Mouse (Mus musculus) hindbrain, embryonic 15.5 days (tissue): ENCODE measurements around the gene BC049352. TPM values are rescaled to one million over a fixed set of nuclear protein-coding genes. Genes with fewer than 3 reads are reported as not detected.

Source experiments
- ATAC-seq: fragments of 200-750 bp; cut with Nextera tagmentation; 2 replicates; pipeline ENCODE4 v1.8.0; 2017; ENCODE audit warnings: low read depth, moderate number of reproducible peaks, moderate TSS enrichment; ENCODE audit not compliant: low FRiP score
- H3K27ac ChIP-seq: fragments of 300-500 bp; sonication (generic); replicated peaks from 2 replicates; pipeline ENCODE4 v1.5.1; 2015; ENCODE audit warnings: mild to moderate bottlenecking, inconsistent platforms
- H3K27me3 ChIP-seq: fragments of 300-500 bp; sonication (generic); 2 replicates; pipeline ENCODE4 v1.6.1; 2015; ENCODE audit warnings: control low read depth, inconsistent platforms
- H3K36me3 ChIP-seq: fragments of 300-500 bp; sonication (generic); 2 replicates; pipeline ENCODE4 v1.6.1; 2015; ENCODE audit warnings: control low read depth, inconsistent platforms
- H3K4me1 ChIP-seq: fragments of 300-500 bp; sonication (generic); replicated peaks from 2 replicates; pipeline ENCODE4 v1.6.1; 2015; ENCODE audit warnings: control low read depth, inconsistent platforms
- H3K4me2 ChIP-seq: fragments of 300-500 bp; sonication (generic); 2 replicates; pipeline ENCODE4 v1.6.1; 2015; ENCODE audit warnings: moderate library complexity, mild to moderate bottlenecking, inconsistent platforms
- H3K4me3 ChIP-seq: fragments of 300-500 bp; sonication (generic); 2 replicates; pipeline ENCODE4 v1.5.1; 2015; ENCODE audit warnings: mild to moderate bottlenecking, inconsistent platforms
- H3K9ac ChIP-seq: fragments of 300-500 bp; sonication (generic); 2 replicates; pipeline ENCODE4 v1.6.1; 2015; ENCODE audit warnings: inconsistent platforms
- H3K9me3 ChIP-seq: fragments of 300-500 bp; sonication (generic); 2 replicates; pipeline ENCODE4 v1.6.1; 2016; ENCODE audit warnings: control low read depth, inconsistent platforms
- WGBS: fragments of 180-500 bp; shearing (Covaris S2); methylation state at CpG from one replicate; pipeline ENCODE4 v1.1.7; 2015; 5-methylcytosine and 5-hydroxymethylcytosine counted together
- polyA plus RNA-seq: library from polyadenylated mRNA; unstranded; fragments of >200 nt; fragmentation: Nextera tagmentation; extraction: Ambion mirVana; gene quantifications from 2 replicates; pipeline ENCODE4 v1.2.1, GENCODE M21; 2015

The BC049352 gene
- polyA plus RNA-seq, 1 experiment from 2014 or later, result not detected

GRCm38 (mm10) chr9:45229359-45229758, 47.6 kb downstream of the BC049352 start:
- ATAC-seq, result no peak
- Histone ChIP-seq H3K9me3 (no peaks in the 10 kb centered on the region), H3K9ac (no peak overlapping the region), H3K36me3 (no peaks in the 10 kb centered on the region), H3K4me2 (no peak overlapping the region), H3K4me3 (no peak overlapping the region), H3K4me1 (no peaks in the 10 kb centered on the region), H3K27ac (no peak overlapping the region), H3K27me3 (no peaks in the 10 kb centered on the region)
- 90% methylated on average over 8 of the region's 8 CpGs for WGBS

- no peak overlapping the region for H3K9ac ChIP-seq
- no peak overlapping the region for H3K4me2 ChIP-seq
- H3K27me3 ChIP-seq, result no peaks in the 10 kb centered on the region
- no peak overlapping the region for H3K27ac ChIP-seq
- H3K9me3 ChIP-seq, result no peaks in the 10 kb centered on the region
- no peaks in the 10 kb centered on the region for H3K4me1 ChIP-seq
- WGBS, result 85% methylated on average over 6 of the region's 6 CpGs
- ATAC-seq, result no peak
- no peak overlapping the region for H3K4me3 ChIP-seq
- no peaks in the 10 kb centered on the region for H3K36me3 ChIP-seq
These were observed 53.9 kb downstream of the BC049352 start for GRCm38 (mm10) chr9:45235668-45236227.

- H3K27me3 ChIP-seq, result no peaks in the 10 kb centered on the region
- no peak overlapping the region for H3K27ac ChIP-seq
- no peak overlapping the region for H3K9ac ChIP-seq
- H3K4me3 ChIP-seq, result no peak overlapping the region
- H3K4me2 ChIP-seq, result no peak overlapping the region
- H3K36me3 ChIP-seq, result no peaks in the 10 kb centered on the region
- H3K4me1 ChIP-seq, result no peaks in the 10 kb centered on the region
- ATAC-seq, result no peak
- WGBS, result 44% methylated on average over 7 of the region's 7 CpGs
- H3K9me3 ChIP-seq, result no peaks in the 10 kb centered on the region
These were observed 54.9 kb downstream of the BC049352 start for GRCm38 (mm10) chr9:45236744-45237143.

- WGBS, result 73% methylated on average over 5 of the region's 5 CpGs
- no peak overlapping the region for H3K27ac ChIP-seq
- no peaks in the 10 kb centered on the region for H3K9me3 ChIP-seq
- H3K4me3 ChIP-seq, result no peak overlapping the region
- H3K9ac ChIP-seq, result no peak overlapping the region
- no peaks in the 10 kb centered on the region for H3K4me1 ChIP-seq
- ATAC-seq, result no peak
- H3K36me3 ChIP-seq, result no peaks in the 10 kb centered on the region
- H3K4me2 ChIP-seq, result no peak overlapping the region
- H3K27me3 ChIP-seq, result no peaks in the 10 kb centered on the region
These were observed 59.6 kb downstream of the BC049352 start for GRCm38 (mm10) chr9:45241397-45241796.

- H3K27me3 ChIP-seq, result no peaks in the 10 kb centered on the region
- no peak overlapping the region for H3K27ac ChIP-seq
- no peaks in the 10 kb centered on the region for H3K4me1 ChIP-seq
- H3K4me2 ChIP-seq, result no peak overlapping the region
- 83% methylated on average over 1 of the region's 1 CpGs for WGBS
- no peaks in the 10 kb centered on the region for H3K36me3 ChIP-seq
- no peaks in the 10 kb centered on the region for H3K9me3 ChIP-seq
- H3K9ac ChIP-seq, result no peak overlapping the region
- no peak for ATAC-seq
- no peak overlapping the region for H3K4me3 ChIP-seq
These were observed 63.6 kb downstream of the BC049352 start for GRCm38 (mm10) chr9:45245432-45245831.

- H3K4me3 ChIP-seq, result no peak overlapping the region
- no peaks in the 10 kb centered on the region for H3K27me3 ChIP-seq
- ATAC-seq, result no peak
- H3K36me3 ChIP-seq, result no peaks in the 10 kb centered on the region
- H3K4me2 ChIP-seq, result no peak overlapping the region
- no peaks in the 10 kb centered on the region for H3K4me1 ChIP-seq
- WGBS, result 91% methylated on average over 6 of the region's 6 CpGs
- no peaks in the 10 kb centered on the region for H3K9me3 ChIP-seq
- H3K27ac ChIP-seq, result no peak overlapping the region
- no peak overlapping the region for H3K9ac ChIP-seq
These were observed 64.3 kb downstream of the BC049352 start for GRCm38 (mm10) chr9:45246060-45246459.

GRCm38 (mm10) chr9:45247536-45247935, 65.7 kb downstream of the BC049352 start:
- H3K4me1 ChIP-seq, result no peaks in the 10 kb centered on the region
- no peak overlapping the region for H3K4me2 ChIP-seq
- H3K4me3 ChIP-seq, result no peak overlapping the region
- H3K27me3 ChIP-seq, result no peaks in the 10 kb centered on the region
- 76% methylated on average over 2 of the region's 2 CpGs for WGBS
- no peaks in the 10 kb centered on the region for H3K9me3 ChIP-seq
- H3K9ac ChIP-seq, result no peak overlapping the region
- no peak overlapping the region for H3K27ac ChIP-seq
- no peaks in the 10 kb centered on the region for H3K36me3 ChIP-seq
- ATAC-seq, result no peak

GRCm38 (mm10) chr9:45250306-45250705, 68.5 kb downstream of the BC049352 start:
- Histone ChIP-seq H3K27ac (no peak overlapping the region), H3K9ac (no peak overlapping the region), H3K4me1 (no peaks in the 10 kb centered on the region), H3K27me3 (no peaks in the 10 kb centered on the region), H3K36me3 (no peaks in the 10 kb centered on the region), H3K4me2 (no peak overlapping the region), H3K9me3 (no peaks in the 10 kb centered on the region), H3K4me3 (no peak overlapping the region)
- WGBS, result 86% methylated on average over 7 of the region's 7 CpGs
- no peak for ATAC-seq

GRCm38 (mm10) chr9:45251281-45251680, 69.5 kb downstream of the BC049352 start:
- Histone ChIP-seq H3K27ac (no peak overlapping the region), H3K9me3 (no peaks in the 10 kb centered on the region), H3K27me3 (no peaks in the 10 kb centered on the region), H3K4me2 (no peak overlapping the region), H3K4me3 (no peak overlapping the region), H3K9ac (no peak overlapping the region), H3K36me3 (no peaks in the 10 kb centered on the region), H3K4me1 (no peaks in the 10 kb centered on the region)
- 88% methylated on average over 3 of the region's 3 CpGs for WGBS
- ATAC-seq, result no peak

GRCm38 (mm10) chr9:45251990-45252389, 70.2 kb downstream of the BC049352 start:
- no peak overlapping the region for H3K4me2 ChIP-seq
- no peaks in the 10 kb centered on the region for H3K36me3 ChIP-seq
- no peak overlapping the region for H3K4me3 ChIP-seq
- no peaks in the 10 kb centered on the region for H3K4me1 ChIP-seq
- H3K27ac ChIP-seq, result no peak overlapping the region
- WGBS, result 84% methylated on average over 4 of the region's 4 CpGs
- no peaks in the 10 kb centered on the region for H3K9me3 ChIP-seq
- H3K27me3 ChIP-seq, result no peaks in the 10 kb centered on the region
- ATAC-seq, result no peak
- no peak overlapping the region for H3K9ac ChIP-seq

GRCm38 (mm10) chr9:45252395-45252794, 70.6 kb downstream of the BC049352 start:
- Histone ChIP-seq H3K9me3 (no peaks in the 10 kb centered on the region), H3K27me3 (no peaks in the 10 kb centered on the region), H3K4me1 (no peaks in the 10 kb centered on the region), H3K4me2 (no peak overlapping the region), H3K9ac (no peak overlapping the region), H3K27ac (no peak overlapping the region), H3K4me3 (no peak overlapping the region), H3K36me3 (no peaks in the 10 kb centered on the region)
- 81% methylated on average over 6 of the region's 6 CpGs for WGBS
- ATAC-seq, result no peak

GRCm38 (mm10) chr9:45254021-45254420, 72.2 kb downstream of the BC049352 start:
- no peak overlapping the region for H3K4me3 ChIP-seq
- H3K4me1 ChIP-seq, result no peaks in the 10 kb centered on the region
- no peak overlapping the region for H3K9ac ChIP-seq
- no peaks in the 10 kb centered on the region for H3K9me3 ChIP-seq
- no peak overlapping the region for H3K27ac ChIP-seq
- H3K27me3 ChIP-seq, result no peaks in the 10 kb centered on the region
- H3K4me2 ChIP-seq, result no peak overlapping the region
- H3K36me3 ChIP-seq, result no peaks in the 10 kb centered on the region
- WGBS, result 49% methylated on average over 6 of the region's 6 CpGs
- ATAC-seq, result no peak

- Histone ChIP-seq H3K27ac (no peak overlapping the region), H3K27me3 (no peaks in the 10 kb centered on the region), H3K4me2 (no peak overlapping the region), H3K9me3 (no peaks in the 10 kb centered on the region), H3K4me1 (no peaks in the 10 kb centered on the region), H3K36me3 (no peaks in the 10 kb centered on the region), H3K9ac (no peak overlapping the region), H3K4me3 (no peak overlapping the region)
- ATAC-seq, result no peak
- WGBS, result 64% methylated on average over 4 of the region's 4 CpGs
These were observed 72.8 kb downstream of the BC049352 start for GRCm38 (mm10) chr9:45254605-45255004.
